Mouse (Mus musculus): ENCODE measurements at regions not wholly inside any gene's neighbourhood (a gene's known extent, or its start where the extent isn't known, plus 50 kb on each side); places are given as distances from the start of the nearest gene placed in this dataset.
"Not testable (repeated sequence)": the region's sequence is repeated elsewhere in the genome, so short reads cannot be mapped to it uniquely, and the experiment has no call there.

GRCm38 (mm10) chr4:105633789-105634188 lies 155.9 kb upstream of the Gm12728 start:
- no peak for DNase-seq (ENCODE audit: low spot score in 2 of 2)

- DNase-seq (ENCODE audit: low spot score in 2 of 2), result no peak
Measured at GRCm38 (mm10) chr4:105640793-105641192, 148.9 kb upstream of the Gm12728 start.

GRCm38 (mm10) chr4:105641582-105641981 lies 148.1 kb upstream of the Gm12728 start:
- peak; percentile 17 to 41 for DNase-seq (ENCODE audit: low spot score in 2 of 2)

- DNase-seq (ENCODE audit: low spot score in 2 of 2), result no peak
Measured at GRCm38 (mm10) chr4:105648820-105649446, 140.7 kb upstream of the Gm12728 start.

GRCm38 (mm10) chr4:105649447-105649833 lies 140.2 kb upstream of the Gm12728 start:
- no peak for DNase-seq (ENCODE audit: low spot score in 2 of 2)

- DNase-seq (ENCODE audit: low spot score in 2 of 2), result peak; percentile 33 to 40
Measured at GRCm38 (mm10) chr4:105656071-105656655, 133.5 kb upstream of the Gm12728 start.

GRCm38 (mm10) chr4:105658581-105658980 lies 131.1 kb upstream of the Gm12728 start:
- DNase-seq (ENCODE audit: low spot score in 2 of 2), result no peak

GRCm38 (mm10) chr4:105676690-105677089 lies 113.0 kb upstream of the Gm12728 start:
- no peak for DNase-seq (ENCODE audit: low spot score in 2 of 2)

- DNase-seq (ENCODE audit: low spot score in 2 of 2), result no peak
Measured at GRCm38 (mm10) chr4:105690716-105691115, 99.0 kb upstream of the Gm12728 start.

- DNase-seq (ENCODE audit: low spot score in 2 of 2), result peak; percentile 12 to 20
Measured at GRCm38 (mm10) chr4:105692380-105692779, 97.3 kb upstream of the Gm12728 start.

- DNase-seq (ENCODE audit: low spot score in 2 of 2), result no peak
Measured at GRCm38 (mm10) chr4:105695895-105696294, 93.8 kb upstream of the Gm12728 start.

GRCm38 (mm10) chr4:105697123-105697522 lies 92.5 kb upstream of the Gm12728 start:
- DNase-seq (ENCODE audit: low spot score in 2 of 2), result no peak

- no peak for DNase-seq (ENCODE audit: low spot score in 2 of 2)
Measured at GRCm38 (mm10) chr4:105702036-105702435, 87.6 kb upstream of the Gm12728 start.

GRCm38 (mm10) chr4:105703408-105703807 lies 86.3 kb upstream of the Gm12728 start:
- DNase-seq (ENCODE audit: low spot score in 2 of 2), result no peak

- DNase-seq (ENCODE audit: low spot score in 2 of 2), result no peak
Measured at GRCm38 (mm10) chr4:105704271-105704670, 85.4 kb upstream of the Gm12728 start.

- DNase-seq (ENCODE audit: low spot score in 2 of 2), result no peak
Measured at GRCm38 (mm10) chr4:105705996-105706395, 83.7 kb upstream of the Gm12728 start.

GRCm38 (mm10) chr4:105708080-105708796 lies 81.4 kb upstream of the Gm12728 start:
- no peak for DNase-seq (ENCODE audit: low spot score in 2 of 2)

GRCm38 (mm10) chr4:105713956-105714355 lies 75.7 kb upstream of the Gm12728 start:
- DNase-seq (ENCODE audit: low spot score in 2 of 2), result no peak

- no peak for DNase-seq (ENCODE audit: low spot score in 2 of 2)
Measured at GRCm38 (mm10) chr4:105718080-105718479, 71.6 kb upstream of the Gm12728 start.

- DNase-seq (ENCODE audit: low spot score in 2 of 2), result no peak
Measured at GRCm38 (mm10) chr4:105728696-105729095, 61.0 kb upstream of the Gm12728 start.

GRCm38 (mm10) chr4:105730900-105731299 lies 58.8 kb upstream of the Gm12728 start:
- DNase-seq (ENCODE audit: low spot score in 2 of 2), result no peak

- not testable (repeated sequence) for DNase-seq (ENCODE audit: low spot score in 2 of 2)
Measured at GRCm38 (mm10) chr4:105735116-105735515, 54.6 kb upstream of the Gm12728 start.

Data from gastrocnemius, adult 8-10 months (tissue).